Mouse (Mus musculus): ENCODE measurements around the gene Cdkal1.

DNA sequence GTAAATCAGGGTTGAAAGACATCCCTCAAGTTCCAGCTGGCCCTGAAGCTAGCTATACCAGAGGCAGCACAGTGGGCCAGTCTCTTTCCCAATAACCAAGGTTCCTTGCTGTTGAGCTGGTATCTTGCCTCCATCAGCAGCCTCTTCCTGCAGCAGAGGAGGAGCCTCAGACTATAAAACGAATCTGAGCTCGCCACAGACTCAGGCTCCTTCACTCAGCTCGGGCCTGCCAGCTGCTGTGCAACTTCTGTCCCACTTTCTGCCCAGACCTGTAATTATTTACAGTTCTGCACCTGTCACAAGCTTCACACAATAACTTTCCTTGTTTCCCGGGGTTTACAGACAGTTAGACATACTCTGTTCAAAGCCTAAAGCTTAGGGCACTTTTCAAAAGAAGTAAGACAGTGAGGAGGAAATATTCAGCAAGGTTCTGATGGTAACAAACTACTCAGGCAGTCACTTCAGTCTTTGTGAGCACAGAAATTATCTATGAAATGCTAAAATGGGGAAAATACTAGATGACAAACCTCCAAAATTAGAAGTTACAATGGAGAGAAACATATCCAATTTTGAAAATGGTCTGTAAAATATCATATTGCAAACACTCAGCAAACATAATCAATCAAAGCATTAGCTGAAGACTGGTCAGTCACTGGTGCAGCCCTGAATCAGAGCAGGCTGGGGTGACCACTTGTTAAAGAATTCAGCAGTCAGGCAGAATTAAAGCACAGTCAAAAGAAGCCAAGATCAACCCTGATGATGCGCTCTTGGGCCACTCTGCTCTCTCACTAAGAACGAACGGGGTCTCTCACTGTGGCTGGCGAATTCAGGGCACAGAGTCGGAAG, 108.8 kb downstream of the Cdkal1 start:
- no peak for TF ChIP-seq CTCF (IDR thresholded peaks at IDR 0.05; ENCODE audit: low read depth)
- TF ChIP-seq EP300 (IDR thresholded peaks at IDR 0.05; ENCODE audit: low read depth), result no peak

All from liver, embryonic 14.5 days (tissue).